ENCODE assay signal across 9 mouse cellular contexts in the genomic region with DNA sequence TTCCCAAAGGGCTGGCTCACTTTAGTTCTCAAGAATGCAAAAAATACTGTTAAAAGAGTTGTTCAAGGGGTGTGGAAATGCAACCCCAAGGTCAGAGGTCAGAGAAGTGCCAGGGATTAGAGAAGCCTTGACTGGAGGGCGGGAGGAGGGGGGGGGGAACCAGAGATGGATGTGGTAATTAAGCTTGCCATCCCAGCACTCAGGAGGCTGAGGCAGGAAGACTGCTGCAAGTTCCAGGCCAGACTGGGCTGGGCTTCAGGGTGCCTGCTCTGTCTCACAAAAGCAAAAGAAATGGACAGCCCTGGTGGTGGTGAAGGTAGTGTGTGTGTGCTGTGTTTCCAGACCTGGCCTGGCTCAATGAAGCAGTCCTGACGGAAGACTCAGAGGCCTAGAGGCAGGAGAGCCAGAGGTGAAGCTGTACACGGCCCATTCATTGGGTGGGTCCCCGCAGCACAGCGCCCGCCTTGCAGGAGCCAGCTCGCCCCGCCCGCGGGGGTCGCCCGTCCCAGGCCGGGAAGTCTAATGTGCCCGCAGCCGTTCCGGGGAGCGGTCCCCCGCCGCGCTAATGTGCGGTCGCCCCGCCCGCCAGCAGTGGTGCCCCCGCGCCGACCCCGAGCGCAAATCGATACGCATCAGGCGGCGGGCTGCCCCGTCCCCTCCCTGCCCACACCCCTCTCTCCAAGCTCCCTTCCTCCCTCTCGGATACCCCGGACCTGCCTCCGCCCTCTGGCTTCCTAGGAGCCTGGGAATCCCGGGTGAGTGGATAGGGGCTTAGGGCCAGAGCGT.
DNase-seq lines count a peak whose midpoint lies in the region; ATAC-seq lines count a peak whose summit lies in the region.
"Had no signal": no experiment of that assay in that cellular context is flagged by ENCODE, and none has a peak within 500 bp of the region (broad histone marks: within the 10 kb centered on the region; RNA-seq: fewer than 3 reads in every experiment).

No protein-coding gene starts in this region.

- no peak for ATAC-seq in heart, embryonic 15.5 days (replicated peaks; ENCODE audit: insufficient number of reproducible peaks, insufficient read depth, low FRiP score, low read depth)
- peak; percentile 71 for ATAC-seq in intestine, embryonic 14.5 days (replicated peaks; ENCODE audit: low FRiP score, low TSS enrichment, low read depth)
- ATAC-seq in midbrain, embryonic 16.5 days: no peak
- no peak for ATAC-seq in monocyte, adult 5-6 weeks (replicated peaks; ENCODE audit: insufficient number of reproducible peaks, low FRiP score, low TSS enrichment, poor library complexity, severe bottlenecking)

- peak overlapping the region; percentile 35; the same call in 1 of the 2 replicates for H3K9ac ChIP-seq in heart, embryonic 15.5 days
- peak overlapping the region; percentile 39; the same call in 1 of the 2 replicates for H3K9ac ChIP-seq in intestine, embryonic 14.5 days (ENCODE audit: low read length)
- H3K9ac ChIP-seq in midbrain, embryonic 16.5 days (ENCODE audit: low read depth, low read length): peak overlapping the region; percentile 59

- DNase-seq in heart, postnatal 25 days (ENCODE audit: low spot score): no peak
- peak; percentile 57 for DNase-seq in embryonic facial prominence, embryonic 10.5 days (ENCODE audit: low spot score)
- no peak for DNase-seq in intestine, embryonic 14.5 days (ENCODE audit: low spot score)
- DNase-seq in adrenal gland, adult 2 months: no peak
- no peak for DNase-seq in cerebellum, postnatal 14 days
- DNase-seq: lung, postnatal 14 days had no signal

- WGBS in heart, embryonic 15.5 days: 7% methylated on average over 35 of the region's 39 CpGs
- 3% methylated on average over 39 of the region's 39 CpGs for WGBS in embryonic facial prominence, embryonic 10.5 days
- WGBS in intestine, embryonic 14.5 days: 4% methylated on average over 39 of the region's 39 CpGs
- 5% methylated on average over 37 of the region's 39 CpGs for WGBS in midbrain, embryonic 16.5 days

- H3K27me3 ChIP-seq in heart, embryonic 15.5 days: peaks cover 27% of the 10 kb centered on the region
- H3K27me3 ChIP-seq in embryonic facial prominence, embryonic 10.5 days (replicated peaks; ENCODE audit: low read depth, poor library complexity, severe bottlenecking): peaks cover 69% of the 10 kb centered on the region
- H3K27me3 ChIP-seq in intestine, embryonic 14.5 days (replicated peaks; ENCODE audit: control insufficient read depth, insufficient read depth, low read length): 0 out of 2 replicates have a peak, but pooled peaks cover 3% of the 10 kb centered on the region
- no peaks in the 10 kb centered on the region for H3K27me3 ChIP-seq in midbrain, embryonic 16.5 days (ENCODE audit: control insufficient read depth, insufficient read depth, low read depth, low read length)

- no peaks in the 10 kb centered on the region for H3K9me3 ChIP-seq in heart, embryonic 15.5 days (replicated peaks)
- H3K9me3 ChIP-seq in embryonic facial prominence, embryonic 10.5 days: no peaks in the 10 kb centered on the region
- H3K9me3 ChIP-seq in intestine, embryonic 14.5 days (ENCODE audit: control insufficient read depth, low read length): no peaks in the 10 kb centered on the region
- H3K9me3 ChIP-seq in midbrain, embryonic 16.5 days (replicated peaks; ENCODE audit: control insufficient read depth, low read length, poor library complexity, severe bottlenecking): no peaks in the 10 kb centered on the region

- peak overlapping the region; percentile 72 for H3K4me2 ChIP-seq in heart, embryonic 15.5 days
- peak overlapping the region; percentile 72 for H3K4me2 ChIP-seq in intestine, embryonic 14.5 days (ENCODE audit: low read length)
- peak overlapping the region; percentile 63 for H3K4me2 ChIP-seq in midbrain, embryonic 16.5 days (ENCODE audit: low read length)

- peak overlapping the region; percentile 40 for H3K4me3 ChIP-seq in heart, embryonic 15.5 days
- peak overlapping the region; percentile 59 for H3K4me3 ChIP-seq in embryonic facial prominence, embryonic 10.5 days
- peak overlapping the region; percentile 30 for H3K4me3 ChIP-seq in intestine, embryonic 14.5 days (ENCODE audit: low read depth, low read length)
- peak overlapping the region; percentile 29 for H3K4me3 ChIP-seq in midbrain, embryonic 16.5 days (ENCODE audit: low read depth, low read length)

- peaks cover 7% of the 10 kb centered on the region; the same call in 1 of the 2 replicates for H3K4me1 ChIP-seq in heart, embryonic 15.5 days (replicated peaks)
- peaks cover 30% of the 10 kb centered on the region for H3K4me1 ChIP-seq in embryonic facial prominence, embryonic 10.5 days
- 0 out of 2 replicates have a peak, but pooled peaks cover 9% of the 10 kb centered on the region for H3K4me1 ChIP-seq in intestine, embryonic 14.5 days (replicated peaks; ENCODE audit: control insufficient read depth, insufficient read depth, low read length)
- peaks cover 4% of the 10 kb centered on the region for H3K4me1 ChIP-seq in midbrain, embryonic 16.5 days (ENCODE audit: control insufficient read depth, insufficient read depth, low read length)

- H3K27ac ChIP-seq in heart, embryonic 15.5 days: no peak overlapping the region
- peak overlapping the region; percentile 76 for H3K27ac ChIP-seq in embryonic facial prominence, embryonic 10.5 days (replicated peaks)
- no peak overlapping the region for H3K27ac ChIP-seq in intestine, embryonic 14.5 days (ENCODE audit: low read depth)
- no peak overlapping the region for H3K27ac ChIP-seq in midbrain, embryonic 16.5 days (ENCODE audit: low read length)

- no peaks in the 10 kb centered on the region for H3K36me3 ChIP-seq in heart, embryonic 15.5 days
- H3K36me3 ChIP-seq in embryonic facial prominence, embryonic 10.5 days (replicated peaks): no peaks in the 10 kb centered on the region
- H3K36me3 ChIP-seq in intestine, embryonic 14.5 days (ENCODE audit: control insufficient read depth, insufficient read depth, low read length): no peaks in the 10 kb centered on the region
- H3K36me3 ChIP-seq in midbrain, embryonic 16.5 days (ENCODE audit: control insufficient read depth, insufficient read depth, low read length): no peaks in the 10 kb centered on the region

- intact Hi-C loops in heart, postnatal 25 days (cut with DNase I): no loop called here
